Mouse (Mus musculus) heart, adult 8-10 months (tissue): ENCODE data around the gene Mapk9. TPM values are rescaled to one million over a fixed set of nuclear protein-coding genes. Genes with fewer than 3 reads are reported as not detected.

Experiments
- DNase-seq: peaks from one replicate; pipeline ENCODE4 v3.0.0; 2022; ENCODE audit warnings: low spot score
- total RNA-seq, 4 experiments: library from RNA; stranded (reverse); gene quantifications; 2 replicates each; pipeline ENCODE4 v1.2.4; 2022

Mapk9 gene
- total RNA-seq, 4 experiments from 2014 or later, result 42.8 to 47.4 (median 43.5) TPM

DNA sequence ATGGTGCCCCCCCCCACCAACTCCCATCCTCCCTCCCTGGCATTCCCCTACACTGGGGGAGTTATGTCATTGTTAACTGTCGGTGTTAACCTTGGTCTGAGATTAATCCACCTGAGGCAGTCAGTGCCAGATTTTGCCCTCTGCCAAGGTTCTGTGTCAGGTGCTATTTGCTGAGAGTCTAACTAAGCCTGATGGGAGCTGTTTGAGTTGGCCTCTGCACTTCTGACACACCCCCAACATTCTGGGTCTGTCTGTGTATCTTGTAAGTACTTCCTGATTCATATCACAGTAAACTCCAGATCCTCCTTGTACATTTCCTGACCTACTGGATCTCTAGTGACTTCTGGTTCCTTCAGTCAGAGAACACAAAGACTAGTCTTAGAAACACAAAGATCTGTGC, 5.9 kb upstream of the Mapk9 start:
- no peak for DNase-seq

DNA sequence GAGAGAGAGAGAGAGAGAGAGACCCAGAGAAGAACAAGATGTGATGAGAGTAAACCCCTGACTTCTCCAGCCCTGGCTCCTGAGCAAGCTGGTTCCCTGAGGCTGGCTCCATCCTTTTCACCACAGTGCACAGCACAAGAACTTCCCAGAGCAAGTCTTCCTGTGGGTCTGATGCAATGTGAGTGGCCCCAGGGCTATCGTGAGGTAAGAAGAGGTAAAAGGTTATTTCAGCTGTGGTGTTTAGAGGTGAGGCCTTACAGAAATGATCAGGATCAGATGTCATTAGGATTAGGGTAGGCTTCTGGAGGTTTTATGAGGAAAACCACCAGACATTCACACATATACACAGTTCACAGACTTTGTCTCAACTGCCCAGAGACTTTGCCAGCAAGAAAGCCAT, 4.7 kb upstream of the Mapk9 start:
- no peak for DNase-seq

DNA sequence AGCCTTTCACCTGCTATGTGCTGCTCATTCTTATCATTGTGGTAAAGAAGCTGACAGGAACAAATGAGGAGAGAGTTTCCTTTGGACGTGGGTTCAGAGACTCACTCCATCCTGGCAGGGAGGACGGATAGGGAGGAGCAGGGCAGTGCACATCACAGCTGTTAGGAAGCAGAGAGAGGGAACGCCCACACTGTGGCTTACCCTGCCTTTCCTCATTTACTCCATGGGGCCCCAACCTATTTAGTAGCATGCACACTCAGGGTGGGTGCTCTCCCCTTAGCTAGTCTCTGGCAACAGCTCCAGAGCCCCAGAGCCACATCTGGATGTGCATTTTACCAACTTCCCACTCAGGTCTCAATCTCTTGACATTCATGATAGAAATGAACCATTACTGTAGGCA, 3.8 kb upstream of the Mapk9 start:
- no peak for DNase-seq

DNA sequence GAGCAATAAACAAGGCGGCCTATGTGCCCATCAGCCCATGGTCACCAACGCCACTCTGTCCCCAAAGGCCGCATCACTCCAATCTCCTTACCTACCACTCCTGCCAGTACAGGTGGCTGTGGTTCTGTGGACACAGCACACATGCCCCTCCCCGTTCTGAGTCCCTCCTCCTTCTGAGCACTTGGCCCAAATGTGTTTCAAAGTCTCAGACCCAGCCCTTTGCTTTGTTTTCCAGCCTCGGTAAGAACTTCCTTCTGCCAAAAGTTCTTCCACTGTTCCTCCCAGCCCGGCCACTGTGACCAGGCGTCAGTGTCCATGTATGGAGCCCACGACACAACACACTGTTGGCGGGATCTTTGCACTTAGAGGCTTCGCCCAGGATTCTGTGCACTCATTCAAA, 2.2 kb upstream of the Mapk9 start:
- no peak for DNase-seq

DNA sequence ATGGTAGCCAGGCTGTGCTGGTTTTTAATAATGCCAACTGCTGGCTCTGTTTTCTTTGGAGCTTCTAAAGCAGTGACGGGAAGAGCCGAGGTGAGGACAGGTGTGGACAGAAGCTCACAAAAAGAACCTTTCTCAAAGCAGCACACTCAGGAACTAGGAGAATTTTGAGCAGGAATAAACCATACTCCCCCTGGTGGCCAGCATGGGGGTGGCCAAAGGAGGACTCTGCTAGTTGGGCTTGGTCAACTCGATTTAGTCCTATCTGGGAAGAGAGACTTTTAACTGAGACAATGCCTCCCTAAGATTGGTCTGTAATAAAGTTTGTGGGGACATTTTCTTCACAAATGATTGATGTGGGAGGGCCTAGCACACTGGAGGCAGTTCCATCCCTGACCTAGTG, 1.6 kb upstream of the Mapk9 start:
- peak; percentile 68 for DNase-seq

DNA sequence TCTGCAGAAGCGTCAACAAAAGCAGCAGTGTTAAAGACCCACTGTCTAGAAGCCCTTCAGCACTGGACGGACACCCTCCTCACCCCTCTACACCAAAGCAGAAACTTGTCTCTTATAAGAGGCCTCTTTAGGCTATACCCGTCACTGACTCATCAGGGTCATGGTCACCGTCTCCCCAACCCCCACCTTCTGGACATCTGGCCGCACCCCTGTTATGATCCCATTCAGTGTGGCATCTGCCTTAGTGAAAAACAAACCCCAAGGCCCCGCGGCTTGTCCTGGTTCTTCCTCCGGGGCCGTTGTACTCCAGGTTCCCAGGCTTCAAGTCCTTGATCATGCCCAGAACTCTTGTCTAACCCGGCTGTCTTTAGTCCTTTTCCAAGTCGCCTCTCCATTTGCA, 593 bp upstream of the Mapk9 start:
- DNase-seq, result no peak

DNA sequence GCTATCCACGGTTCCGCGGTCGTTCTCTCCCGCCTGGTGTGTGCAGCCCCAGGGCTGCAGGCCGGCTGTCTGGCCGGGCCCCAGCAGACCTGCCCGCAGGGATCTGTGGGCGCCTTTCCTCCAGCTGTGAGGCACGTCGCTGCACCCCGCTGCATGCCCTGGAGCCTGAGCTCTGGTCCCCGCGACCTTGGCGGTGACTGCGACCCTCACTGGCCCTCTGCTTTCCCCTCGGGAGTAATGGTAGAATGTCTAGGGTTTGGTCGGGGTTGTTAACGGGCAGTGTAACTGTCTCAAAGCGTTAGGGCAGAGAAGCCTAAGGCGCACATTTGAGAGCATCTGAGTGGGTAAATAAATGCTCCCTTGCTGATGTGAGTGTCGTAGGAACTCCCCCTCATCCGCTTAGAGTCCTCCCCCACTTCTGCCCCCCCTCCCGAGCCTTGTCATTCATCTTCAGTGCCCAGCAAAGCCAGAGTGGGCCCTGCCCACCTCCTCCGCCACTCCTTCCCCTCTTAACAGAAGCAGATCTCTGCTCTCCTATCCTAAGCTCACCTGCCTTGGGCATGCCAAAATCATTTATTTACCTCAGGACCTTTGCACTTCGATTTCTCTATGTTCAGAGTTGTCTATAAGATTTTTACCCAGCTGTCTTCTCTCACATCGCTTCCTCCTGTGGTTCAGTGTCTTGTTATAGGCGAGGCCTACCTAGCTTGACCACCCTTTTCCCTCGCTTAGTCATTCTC, 690 bp downstream of the Mapk9 start:
- DNase-seq, result peak; percentile 25

DNA sequence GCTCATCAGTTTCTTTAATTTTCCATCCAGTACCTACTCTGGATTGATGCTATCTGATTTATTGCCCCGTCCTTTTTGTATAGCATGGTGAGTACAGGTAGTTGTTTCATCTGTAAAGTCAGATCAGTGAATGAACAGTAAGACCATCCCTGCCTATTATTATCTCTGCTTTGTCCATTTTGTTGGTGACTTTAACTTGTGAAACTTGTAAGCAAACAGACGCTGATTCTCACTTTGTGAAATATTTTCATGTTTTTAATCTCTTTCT, 1.2 kb downstream of the Mapk9 start:
- DNase-seq, result no peak

DNA sequence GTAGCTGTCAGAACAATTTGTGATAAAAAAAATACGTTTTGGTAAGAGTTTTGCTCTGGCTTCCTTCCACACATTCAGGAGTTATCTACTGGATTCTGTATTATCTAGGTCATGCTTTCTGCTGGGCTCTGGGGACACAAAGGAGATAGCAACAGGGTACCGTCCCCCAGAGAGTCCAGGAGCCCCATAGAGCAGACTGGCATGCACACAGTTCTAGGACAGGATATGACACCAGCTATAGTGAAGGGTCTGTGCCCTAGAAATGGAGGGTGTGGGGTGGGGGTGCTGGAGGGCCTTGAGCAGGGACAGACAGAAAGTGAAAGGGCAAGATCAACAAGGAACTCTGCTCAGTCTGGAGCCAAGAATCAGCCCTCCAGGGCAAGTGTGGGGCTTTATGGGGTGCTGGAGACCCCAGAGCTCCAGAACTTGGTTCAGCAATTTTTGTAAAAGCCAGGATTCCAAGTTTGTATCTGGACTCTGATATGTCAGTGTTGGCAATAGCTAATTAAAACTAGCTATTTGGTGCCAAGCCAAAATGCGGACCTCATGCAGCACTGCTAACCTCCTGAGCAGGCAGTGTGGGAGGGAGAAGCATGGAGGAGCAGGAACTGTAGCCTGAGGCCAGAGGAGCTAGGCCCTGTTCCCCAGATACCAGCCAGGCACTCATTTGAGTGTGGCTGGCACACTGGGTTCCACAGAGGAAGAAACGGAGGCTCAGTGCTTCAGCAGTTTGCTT, 1.7 kb downstream of the Mapk9 start:
- DNase-seq, result no peak

DNA sequence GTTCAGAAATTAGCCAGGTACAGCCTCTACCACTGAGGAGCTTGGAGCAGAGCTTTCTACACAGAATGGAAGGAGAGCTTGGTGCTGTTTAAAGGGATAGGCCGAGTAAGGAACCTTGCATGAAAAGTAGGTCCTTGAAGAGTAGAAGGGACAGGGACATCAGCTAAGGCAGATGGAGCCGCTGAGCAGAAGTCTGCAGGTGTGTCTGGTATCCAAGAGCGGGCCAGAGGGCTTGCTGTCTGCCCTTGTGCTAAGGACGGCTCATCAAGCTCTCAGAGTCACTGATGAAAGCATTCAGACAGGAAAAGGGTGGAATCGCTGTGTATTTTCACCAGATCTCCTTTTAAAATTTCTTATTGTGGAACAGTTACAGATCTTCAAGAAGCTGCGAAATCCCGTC, 3.8 kb downstream of the Mapk9 start:
- no peak for DNase-seq

DNA sequence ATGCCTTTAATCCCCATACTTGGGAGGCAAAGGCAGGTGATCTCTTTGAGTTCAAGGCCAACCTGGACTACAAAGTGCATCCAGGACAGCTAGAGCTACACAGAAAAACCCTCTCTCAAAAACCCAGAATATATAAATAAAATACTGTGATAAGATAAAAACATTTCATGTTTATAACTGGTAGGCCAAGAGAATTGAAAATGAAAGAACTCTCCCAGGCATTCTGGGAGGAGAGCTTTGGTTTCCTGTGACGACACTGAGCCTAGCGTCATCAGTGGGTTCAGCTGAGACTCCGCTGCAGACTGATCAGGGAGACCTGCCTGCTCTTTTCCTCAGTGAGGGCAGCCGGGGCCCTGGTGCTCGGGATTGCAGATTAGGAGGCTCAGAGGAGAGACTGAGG, 8.6 kb downstream of the Mapk9 start:
- DNase-seq, result no peak

DNA sequence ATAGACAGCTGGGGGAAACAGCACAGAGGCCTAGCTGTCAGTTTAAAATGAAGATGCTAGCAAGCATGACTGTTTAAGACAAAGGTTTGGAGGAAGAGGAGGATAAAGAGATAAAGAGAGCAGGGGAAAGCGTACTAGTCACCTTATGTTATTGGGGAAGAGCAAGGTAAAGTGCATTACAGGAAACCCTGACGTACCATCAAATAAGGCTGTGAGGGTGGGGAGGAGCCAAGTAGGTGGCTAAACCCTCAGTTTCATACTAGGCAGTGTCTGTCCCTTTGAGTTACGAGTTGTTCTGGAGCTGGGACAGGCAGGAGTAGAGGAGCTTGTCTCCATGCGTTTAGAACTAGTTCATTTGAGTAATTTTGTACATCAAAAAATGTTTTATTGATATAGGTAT, 14.6 kb downstream of the Mapk9 start:
- no peak for DNase-seq

DNA sequence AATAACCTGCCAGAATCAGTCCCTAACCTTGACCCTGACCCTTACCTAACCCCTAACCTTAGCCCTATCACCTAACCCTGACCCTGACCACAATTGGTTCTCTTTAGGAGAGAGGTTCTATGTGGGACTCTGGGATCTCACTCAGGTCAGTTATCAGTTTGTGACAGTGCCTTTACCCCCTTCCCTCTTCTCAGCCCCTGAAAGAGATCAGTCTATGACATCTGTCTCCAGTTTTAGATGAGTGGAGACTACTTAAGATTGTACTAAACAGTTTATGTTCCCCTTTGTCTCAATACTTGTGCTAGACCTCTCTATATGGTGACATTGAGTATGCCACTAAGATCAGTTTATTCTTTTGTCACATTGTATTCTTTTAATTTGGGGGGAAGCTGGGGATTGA, 17.4 kb downstream of the Mapk9 start:
- DNase-seq, result no peak

DNA sequence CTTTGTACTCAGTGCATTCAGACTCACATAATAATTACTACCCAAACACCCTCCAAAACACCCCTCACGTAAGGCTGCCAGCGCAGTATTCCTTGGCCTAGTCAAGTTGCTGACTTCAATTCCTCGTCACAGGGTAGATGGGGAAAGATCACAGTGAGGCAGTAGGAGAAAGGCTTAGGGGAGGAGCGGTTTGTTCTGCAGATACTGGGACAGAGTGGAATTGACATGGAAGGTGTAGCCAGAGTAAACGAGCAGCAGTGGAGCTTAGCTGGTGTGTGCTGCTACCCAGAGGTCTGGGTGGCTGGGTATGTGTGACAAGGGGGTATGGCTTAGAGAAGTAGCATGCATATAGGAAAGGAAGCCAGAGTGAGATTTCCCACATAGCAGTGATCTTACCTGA, 20.8 kb downstream of the Mapk9 start:
- no peak for DNase-seq

DNA sequence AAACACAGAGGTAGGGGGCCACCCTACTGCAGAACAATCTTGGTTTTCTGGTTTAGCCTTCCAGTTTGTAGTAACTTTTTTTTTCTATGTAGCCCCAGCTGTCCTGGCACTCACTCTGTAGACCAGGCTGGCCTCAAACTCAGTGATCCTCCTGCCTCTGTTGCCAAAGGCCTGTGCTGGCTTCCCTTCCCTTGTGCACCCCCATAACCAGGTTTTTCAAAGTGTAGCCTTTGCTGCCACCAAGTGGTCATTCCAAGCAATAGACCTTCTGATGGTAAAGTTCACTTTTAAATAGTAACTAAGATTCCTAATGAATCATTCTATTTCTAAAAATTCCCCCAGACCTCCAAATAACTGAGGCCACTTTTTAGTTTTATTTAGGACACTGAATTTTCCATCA, 23.2 kb downstream of the Mapk9 start:
- DNase-seq, result peak; percentile 58

DNA sequence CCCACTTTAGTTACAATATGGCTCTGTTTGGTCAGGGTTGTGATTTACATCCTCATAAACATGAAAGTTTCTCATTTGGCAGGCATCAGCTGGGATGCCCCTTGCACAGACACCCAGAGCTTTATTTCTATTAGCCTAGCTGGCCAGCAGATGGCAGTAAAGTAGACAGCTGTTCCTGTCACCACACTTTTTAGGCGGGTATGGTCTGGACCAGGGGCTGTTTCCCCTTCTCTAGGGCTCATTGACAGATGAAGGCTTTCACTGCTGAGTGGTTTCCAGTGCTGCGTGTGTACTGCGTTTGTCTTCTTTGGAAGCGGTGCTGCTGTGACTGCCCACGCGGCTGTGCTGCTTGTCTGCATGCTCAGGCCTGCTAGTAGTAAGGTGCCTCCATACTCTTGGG, 25.4 kb downstream of the Mapk9 start:
- DNase-seq, result peak; percentile 11

DNA sequence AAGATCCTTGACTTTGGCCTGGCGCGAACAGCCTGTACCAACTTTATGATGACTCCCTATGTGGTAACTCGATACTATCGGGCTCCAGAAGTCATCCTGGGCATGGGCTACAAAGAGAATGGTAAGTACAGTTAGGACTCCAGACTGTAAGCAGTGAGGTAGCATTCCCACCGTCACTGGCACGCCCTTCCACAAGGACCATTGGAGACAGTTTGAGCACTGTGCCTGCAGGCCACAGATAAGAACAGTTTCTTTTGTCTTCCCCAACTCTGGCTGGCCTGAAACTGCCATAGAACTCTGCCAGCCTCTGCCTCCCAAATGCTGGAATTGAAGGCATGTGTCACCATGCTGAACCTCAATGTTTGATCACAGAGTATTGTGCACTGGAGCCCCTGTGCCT, 26.2 kb downstream of the Mapk9 start:
- DNase-seq, result no peak

DNA sequence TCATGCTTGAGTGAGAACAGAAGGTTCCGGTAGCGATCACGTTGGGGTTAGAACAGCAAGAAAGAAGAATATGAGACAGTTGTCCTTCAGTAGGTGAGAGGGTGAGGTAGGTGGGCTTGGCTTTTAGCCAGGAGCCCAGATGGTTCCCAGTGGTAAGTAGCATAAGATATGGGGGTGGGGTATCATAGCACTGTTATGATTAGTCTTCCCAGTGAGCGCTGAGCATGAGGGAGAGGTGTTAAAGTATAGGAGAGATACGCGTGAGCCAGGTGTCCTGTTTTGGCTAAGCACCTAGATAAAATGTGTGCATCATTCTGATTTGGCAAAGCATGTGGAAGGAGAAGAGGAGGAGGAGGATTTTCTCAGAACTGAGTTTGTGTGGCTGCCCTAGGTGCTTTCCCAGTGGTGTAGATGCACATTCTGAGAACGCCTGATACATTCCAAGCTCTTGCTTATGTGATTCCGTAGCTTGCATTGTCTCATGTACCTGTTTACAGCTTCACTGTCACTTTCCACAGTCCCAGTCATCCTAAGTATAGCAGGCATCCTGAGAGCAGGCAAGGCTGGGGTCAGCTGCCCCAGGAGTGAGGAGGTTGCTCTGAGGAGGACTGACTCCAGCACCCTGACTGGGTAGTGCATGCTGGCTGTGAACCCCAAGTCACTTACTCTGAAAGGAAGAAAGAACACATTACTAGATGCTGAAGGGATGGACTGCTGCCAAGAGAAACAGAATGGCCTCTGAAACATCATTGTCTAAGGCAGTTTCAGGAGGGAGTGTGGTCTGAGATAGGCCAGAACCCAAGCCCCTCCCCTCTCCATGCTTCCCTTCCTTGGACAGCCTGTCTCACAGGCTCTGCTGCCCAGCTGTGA, 30.6 kb downstream of the Mapk9 start:
- peak; percentile 31 for DNase-seq

DNA sequence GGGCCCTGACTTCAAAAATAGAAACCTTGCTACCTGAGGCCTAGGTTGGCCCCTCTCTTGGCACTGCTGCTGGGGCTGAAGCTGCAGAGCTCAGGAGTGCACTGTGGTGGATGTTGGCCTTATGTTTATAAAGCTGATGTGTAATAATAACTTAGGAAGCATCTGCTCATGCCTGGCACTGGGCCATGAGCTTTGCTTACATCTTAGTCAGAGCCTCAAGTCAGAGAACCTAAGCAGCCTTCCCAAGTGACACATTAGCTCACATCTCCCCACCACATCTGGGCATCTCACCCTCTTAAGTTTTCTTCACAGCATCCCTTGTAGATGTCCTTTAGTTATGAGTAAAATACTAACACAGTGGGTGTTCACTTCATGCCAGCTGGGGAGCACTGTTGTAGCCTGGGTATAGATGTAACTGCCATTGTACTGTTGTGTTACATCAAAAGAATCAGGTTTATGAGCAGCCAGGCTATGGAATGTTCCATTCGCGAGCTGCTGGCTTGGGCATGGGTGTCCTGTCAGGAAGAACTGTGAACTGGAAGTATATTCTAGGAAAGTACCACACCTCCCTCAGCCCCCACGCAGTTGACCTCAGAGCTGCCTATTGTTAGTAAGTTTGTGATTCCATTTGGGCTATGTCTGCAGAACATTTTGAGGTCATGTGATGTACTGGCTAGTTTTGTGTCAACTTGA, 33.5 kb downstream of the Mapk9 start:
- DNase-seq, result no peak

DNA sequence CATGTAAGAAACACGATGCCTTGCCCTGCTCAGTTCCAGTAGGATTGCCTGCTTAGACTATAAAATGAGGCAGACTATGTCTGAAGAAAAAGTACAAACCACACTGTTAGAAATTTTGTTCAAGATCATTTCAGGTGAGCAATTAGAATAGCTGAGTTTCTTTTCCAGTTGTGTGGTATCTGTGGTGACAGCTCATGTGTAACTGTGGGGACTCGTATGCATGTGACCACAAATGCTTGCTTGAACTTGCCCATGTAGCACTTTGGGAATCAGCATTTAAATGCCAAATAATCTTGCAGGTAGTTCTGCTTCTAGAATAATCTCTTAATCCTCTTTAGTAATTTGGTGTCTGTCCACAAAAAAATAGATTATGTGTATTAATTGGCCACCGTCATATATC, 36.8 kb downstream of the Mapk9 start:
- DNase-seq, result no peak

DNA sequence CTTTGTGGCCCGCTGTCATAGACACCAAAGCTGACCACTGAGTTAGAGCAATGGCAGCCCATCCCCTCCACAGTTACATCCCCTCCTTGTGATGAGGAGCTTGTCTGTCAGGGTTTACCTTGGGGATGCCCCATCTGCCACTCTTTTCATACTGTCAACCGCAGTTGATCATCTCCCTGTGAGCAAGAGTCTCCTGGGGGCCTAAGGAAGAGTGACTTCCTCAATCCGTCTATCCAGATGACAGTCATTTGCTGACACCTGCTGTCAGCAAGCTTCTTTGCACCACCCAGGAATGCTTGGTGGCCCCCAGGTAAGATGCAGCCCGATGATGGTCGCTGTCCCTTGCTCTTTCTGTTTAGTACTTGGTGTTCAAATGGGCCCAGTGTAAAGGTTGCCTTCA, 41.9 kb downstream of the Mapk9 start:
- no peak for DNase-seq

DNA sequence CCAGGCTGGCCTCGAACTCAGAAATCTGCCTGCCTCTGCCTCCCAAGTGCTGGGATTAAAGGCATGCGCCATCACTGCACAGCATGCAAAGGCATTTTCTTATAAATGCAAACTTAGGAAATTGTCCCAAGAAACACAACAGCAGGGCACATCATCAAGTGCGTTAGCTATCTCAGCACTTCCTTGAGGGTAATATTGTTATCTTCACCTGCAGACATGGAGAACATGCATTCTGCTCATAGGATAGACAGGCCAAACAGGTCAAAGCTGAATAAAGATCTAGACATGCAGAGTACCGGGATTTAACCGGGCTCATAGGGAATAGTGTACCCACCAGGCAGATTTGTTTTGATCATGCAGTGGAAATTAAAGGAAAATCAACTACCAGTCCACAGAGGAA, 45.4 kb downstream of the Mapk9 start:
- DNase-seq, result no peak
